Mouse (Mus musculus) frontal cortex, adult (tissue): ENCODE measurements around the gene Map1lc3b.
A peak's percentile ranks its signal among the peaks of the same experiment; 100 is the strongest.

Experiments
- ATAC-seq: cut with Nextera tagmentation; 2 replicates; pipeline ENCODE4 v1.9.2; 2017; ENCODE audit warnings: mild to moderate bottlenecking, moderate library complexity, mixed read lengths; ENCODE audit not compliant: low TSS enrichment

Gene Map1lc3b

DNA sequence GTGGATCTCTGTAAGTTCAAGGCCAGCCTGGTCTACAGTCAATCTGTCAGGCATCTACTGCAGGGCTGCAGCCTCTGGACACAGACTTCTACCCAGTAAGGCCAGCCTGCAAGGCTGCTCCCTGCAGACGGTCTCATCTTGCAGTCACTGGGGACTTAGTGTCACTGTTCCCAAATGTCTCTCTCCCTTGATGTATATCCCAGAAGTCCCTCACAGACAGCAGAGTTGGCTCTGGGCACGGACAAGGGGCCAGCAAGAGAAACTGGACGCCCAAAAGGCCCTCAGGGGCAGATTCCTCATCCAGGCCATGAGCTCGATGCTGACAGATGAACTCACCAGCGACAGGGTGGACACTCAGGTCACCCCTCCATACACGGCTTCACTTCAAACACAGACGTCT is 18.0 kb upstream of the Map1lc3b start:
- ATAC-seq: no peak

DNA sequence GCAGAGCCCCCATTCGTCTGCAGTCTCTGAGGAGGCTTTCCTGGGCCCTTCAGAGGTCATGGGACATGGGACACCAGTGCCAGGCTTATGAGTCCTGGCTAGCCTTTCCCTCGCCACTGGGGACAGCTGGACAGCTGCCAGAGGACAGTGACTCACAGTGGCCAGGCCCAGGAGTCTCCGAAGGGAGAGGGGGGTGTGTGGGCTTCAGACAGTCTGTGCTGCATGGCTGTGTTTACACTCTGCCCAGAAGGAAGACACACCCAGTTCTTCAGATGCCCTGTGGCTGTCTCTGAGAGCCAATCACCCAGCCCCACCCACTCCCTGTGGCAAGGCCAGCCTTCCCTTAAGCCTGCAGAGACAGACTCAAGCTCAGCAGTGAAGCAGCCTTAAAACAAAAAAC is 16.9 kb upstream of the Map1lc3b start:
- no peak for ATAC-seq

DNA sequence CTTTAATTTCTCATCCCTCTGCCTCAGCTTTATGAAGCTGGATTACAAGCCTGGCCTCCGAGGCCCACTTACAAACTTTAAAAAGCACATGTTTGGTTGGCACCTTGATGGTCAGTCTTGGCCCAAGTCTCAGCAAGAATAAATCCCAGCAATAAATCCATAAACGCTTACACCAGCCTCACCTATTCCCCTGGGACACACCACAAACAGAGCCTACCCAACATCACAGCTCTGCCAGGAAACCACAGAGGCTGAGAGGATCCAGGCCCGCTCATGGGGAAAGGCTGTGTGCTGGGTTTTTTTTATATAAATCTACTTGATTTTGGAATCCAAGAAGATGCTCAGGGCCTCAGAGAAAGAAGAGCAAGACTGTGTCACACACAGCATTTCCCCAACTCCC is 14.5 kb upstream of the Map1lc3b start:
- no peak for ATAC-seq

DNA sequence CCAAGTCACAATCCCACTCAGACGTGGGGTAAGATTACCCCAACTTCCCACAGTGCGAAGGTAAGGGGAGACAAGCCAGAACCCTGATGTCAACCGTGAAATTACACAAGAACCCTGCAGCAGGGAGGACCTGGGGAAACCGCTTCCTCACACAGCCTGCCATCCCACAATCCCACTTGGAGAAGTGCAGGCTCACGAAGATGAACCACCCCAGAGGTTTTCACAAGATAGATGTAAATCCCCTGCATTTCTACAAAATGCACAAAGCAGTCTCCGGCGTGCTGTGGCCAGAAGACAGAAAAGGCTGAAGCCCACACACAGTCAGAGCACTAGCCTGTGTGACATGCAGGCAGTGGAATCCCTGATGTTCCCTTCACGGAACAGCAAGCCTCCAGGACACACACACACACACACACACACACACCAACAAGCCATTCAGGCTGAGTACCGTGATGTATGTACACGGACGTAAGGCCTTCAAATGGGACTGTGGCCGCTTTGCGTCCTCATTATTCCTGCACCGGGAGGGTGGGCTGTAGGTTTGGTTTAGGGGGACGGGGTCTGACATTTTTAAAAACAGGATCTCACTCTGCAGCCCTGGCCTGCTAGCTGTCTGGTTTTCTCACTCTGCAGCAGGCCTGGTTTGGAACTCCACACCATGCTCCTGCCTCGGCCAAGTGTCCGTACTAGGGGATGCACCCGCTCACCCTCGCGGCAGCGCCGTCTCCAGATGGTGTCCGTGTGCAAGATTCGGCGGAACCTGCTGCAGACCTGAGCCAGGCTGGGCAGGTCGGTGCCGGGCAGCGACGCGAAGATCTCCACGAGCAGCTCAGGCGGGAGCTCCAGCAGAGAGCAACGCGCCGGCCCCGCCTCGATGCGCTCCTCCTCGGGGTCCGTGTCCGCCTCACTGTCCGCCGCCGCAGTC is 12.1 kb upstream of the Map1lc3b start:
- peak; percentile 24; the same call in 1 of the 2 replicates for ATAC-seq

DNA sequence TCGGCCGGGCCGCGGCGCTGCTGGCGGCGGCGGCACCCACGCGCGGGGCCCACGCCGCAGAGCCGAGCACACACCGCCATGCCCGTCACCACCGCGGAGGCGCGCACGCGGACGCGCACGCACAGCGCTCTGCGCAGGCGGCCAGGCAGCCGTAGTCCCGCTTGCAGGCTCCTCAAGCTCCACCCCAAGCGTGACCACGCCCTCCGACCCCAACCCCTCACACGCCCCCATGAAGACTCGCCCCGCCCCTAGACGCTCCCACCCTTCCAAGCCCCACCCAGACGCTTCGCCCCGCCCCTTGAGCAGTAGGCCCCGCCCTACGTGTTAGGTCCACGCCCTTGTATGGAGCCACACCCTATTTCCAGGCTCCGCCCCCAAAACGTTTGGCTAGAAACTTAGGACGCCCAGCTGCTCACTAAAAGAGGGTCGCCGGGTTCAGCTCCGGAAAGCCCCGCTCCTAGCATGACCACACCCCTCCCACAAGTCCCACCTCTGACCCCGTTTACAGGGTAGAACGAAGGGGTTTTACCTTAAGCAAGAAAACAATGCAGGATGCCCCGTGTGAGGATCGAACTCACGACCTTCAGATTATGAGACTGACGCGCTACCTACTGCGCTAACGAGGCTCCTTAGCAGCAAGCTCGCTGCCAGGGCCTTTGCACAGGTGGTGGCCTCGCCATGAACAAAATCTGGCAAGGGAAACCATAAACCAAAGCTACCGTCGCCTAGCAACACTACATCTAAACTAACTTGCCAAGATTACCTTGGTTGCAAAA is 11.3 kb upstream of the Map1lc3b start, which contains the start of gene Fbxo31:
Gene Fbxo31 (minus strand): TSS at position 131 of the 776 bp plus-strand sequence.
- peak; percentile 78 for ATAC-seq

DNA sequence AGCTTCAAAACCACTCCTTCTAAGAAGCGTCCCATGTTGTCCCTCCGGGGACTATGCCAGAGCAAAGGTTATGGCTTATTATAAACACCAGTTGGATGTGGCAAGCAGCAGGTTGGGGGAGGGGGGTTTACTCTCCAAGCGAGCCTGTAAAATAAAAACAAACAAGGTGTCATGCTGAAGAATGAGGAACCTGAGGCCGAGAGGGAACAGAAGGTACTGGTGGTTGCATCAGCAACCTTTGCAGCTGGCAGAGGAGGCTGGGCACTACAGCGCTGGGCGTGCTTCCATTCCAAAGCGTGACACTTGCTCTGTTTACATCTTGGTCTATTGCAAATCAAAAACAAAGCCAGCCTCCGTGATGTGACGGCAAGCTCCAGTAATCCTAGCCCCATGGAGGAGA is 9.7 kb upstream of the Map1lc3b start:
- ATAC-seq: no peak

DNA sequence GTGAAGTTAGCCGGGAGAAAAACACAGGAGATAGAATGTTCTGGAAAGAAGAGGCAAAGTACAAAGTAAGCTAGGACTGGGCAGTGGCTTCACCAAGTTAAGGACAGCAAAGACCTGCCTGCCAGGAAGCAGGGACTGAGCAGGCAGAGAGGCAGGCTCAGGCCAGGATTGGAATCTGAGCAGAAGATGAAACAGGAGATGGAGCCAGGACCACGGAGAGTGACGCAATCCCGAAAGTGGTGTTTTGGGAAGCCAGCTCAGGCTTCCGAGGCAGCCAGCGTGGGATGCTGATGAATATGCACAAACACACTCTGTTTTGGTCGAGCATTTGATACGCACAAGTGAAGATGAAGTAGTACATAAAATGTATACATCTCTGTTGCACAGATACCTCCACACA is 6.5 kb upstream of the Map1lc3b start:
- peak; percentile 55 for ATAC-seq

DNA sequence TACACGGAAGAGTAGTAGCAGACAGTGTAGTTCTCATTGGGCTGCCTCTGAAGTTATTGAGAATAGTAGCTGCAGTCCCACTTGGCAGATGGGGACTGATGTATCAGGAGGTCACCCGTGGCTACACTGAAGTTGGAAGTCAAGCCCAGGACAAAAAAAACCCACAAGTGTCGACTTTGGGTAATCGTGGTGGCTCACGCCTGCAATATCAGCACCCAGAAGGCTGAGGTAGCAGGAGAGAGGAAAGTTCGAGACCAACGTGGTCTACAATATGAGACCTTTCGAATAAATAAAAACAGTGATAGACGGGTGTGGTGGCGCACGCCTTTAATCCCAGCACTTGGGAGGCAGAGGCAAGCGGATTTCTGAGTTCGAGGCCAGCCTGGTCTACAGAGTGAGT is 5.4 kb upstream of the Map1lc3b start:
- no peak for ATAC-seq

DNA sequence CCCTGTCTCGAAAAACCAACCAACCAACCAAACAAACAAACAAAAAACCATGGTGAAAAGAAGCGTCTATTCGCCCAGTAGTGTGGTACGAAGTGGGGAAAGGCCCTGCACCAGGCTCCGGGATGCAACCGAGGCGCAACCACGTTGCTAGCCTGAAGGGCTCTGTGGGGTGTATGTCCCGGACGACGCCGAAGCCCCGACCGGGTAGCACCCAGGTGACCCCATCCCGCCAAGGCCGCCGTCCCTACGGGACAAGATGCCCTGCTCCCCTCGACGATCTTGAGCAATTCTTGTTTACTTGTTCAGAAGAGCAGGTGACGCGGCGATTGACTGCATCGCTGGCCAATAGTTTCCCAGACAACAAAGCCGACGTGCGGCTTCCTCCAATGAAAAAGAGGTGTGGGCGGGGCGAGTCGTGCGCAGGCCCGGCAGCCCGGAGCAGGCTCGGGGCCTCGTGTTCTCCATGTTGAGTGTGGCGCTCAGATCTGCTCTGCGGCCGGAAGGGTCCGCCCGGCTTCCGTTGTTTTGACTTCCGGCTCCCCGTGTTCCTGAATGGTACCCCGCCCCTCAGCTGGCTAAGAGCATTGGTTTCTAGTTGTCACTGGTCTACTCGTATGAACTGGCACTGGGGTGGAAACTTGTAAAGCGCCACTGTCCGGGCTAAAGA is 4.9 kb upstream of the Map1lc3b start:
- ATAC-seq: peak; percentile 90

DNA sequence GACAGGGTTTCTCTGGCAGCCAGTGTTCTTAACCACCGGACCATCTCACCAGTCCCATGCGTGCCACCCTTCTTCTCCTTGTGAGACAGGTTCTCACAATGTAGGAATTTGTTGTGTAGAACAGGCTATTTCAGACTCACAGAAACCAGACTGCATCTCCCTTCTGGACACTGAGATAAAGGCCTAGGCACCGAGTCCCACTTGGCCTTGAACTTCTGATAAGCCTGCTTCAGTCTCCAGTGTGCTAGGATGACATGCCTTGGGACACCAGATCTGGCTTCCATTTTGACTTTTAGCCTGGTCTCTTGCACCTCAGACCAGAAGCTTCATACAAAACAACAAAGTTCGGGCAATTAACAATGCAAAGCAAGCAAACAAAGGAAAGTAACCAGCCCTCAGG is 1.4 kb upstream of the Map1lc3b start:
- no peak for ATAC-seq

DNA sequence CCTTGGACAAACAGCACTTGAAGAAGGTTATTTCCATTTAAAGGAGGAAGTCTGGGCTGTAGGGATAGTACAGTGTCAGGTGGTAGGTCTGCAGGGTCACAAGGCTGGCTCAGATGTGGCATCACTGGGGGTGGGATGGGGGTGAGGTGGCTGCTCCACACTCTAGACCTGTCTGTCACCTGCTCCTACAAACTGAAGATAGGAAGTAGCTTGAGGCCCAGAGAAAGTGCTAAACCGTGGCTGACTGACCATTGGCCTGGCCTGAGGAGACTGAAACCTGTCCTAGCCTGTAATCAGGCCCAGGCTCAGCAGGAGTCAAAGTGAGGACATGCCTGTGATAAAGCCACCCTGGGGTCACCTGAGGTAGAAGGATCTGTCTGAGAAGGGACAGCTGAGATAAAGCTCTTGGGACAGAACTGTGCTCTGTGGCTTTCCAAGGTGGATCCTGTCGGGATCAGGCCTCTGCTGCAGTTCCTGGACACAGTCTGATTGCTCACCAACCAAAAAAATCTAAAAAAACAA is 895 bp upstream of the Map1lc3b start:
- no peak for ATAC-seq

DNA sequence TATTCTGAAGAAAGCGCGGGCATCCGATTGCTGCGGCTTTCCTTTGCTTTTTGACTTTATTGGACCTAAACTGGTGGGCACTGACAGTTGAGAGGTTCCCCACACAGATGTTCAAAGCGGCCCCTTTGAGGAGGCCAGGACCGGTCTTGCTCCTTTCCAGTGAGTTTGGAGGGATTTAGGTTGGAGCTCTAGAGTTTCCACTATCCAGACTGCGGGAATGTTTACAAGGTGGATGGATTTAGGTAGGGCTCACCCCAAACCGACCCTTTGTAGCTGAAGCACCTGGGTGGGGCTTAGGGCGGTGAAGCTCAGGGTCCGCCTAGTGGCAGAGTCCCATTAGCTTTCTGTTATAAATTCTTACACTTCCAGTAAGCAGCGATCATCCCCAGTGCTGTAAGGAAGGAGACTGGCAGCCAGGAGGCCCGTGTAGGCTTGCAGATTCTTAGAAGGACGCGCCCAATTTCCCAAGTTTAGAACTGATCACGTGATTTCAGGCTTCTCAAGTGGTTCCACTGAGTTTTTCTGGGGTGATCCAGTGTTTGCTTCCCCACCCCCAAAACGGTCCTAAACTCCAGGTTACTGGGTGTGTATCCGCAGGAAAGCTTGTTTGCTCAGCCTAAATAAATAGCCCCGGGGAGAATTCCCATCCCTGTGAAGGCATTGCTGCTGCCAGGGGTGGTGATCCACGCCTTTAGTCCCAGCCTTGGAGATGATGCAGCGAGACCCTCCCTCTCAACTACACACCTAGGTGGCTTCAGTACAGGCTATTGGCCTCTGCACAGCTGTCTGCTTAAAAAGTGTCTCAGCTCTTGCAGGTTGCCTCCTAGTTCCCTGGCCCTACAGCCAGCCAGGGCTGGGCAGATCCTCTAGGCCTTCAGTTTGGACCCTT is 1.3 kb downstream of the Map1lc3b start:
- ATAC-seq: no peak

DNA sequence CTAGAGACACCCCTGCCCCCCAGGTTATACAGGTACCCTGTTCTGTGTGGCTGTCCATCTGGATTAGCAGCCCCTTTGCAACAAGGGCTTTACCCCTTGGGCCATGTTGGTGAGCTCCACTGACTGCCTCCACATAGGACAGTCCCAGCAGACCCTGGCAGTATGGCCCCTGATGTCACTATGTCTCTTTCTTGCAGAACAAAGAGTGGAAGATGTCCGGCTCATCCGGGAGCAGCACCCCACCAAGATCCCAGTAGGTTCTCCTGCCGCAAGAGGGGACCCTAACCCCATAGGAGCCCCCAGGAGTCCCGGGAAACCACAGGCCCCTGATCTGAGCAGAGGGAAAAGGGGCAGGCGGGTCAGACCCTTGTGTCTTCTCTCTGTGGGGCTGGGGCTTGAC is 3.1 kb downstream of the Map1lc3b start:
- ATAC-seq: no peak

DNA sequence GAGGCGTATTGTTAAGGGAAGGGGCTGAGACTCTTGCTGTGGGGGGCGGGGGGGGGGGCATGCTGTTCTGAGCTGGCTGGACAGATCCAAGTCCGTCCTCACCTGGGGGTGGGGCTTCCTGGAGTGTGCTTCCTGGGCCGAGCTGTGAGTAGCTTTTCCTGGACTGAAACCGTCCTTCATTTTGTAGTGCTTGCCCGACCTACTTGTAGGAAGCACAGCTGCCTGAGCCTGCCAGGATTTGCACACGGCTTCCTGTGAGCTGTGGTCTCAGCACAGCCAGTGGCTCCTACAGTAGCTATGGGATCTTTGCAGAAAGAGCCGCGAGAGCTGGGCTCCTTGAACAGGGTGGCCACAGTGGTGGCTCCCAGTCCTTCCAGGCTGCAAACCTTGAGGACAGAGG is 3.8 kb downstream of the Map1lc3b start:
- ATAC-seq: 0 out of 2 replicates have a peak, but pooled peaks have one; percentile 21

DNA sequence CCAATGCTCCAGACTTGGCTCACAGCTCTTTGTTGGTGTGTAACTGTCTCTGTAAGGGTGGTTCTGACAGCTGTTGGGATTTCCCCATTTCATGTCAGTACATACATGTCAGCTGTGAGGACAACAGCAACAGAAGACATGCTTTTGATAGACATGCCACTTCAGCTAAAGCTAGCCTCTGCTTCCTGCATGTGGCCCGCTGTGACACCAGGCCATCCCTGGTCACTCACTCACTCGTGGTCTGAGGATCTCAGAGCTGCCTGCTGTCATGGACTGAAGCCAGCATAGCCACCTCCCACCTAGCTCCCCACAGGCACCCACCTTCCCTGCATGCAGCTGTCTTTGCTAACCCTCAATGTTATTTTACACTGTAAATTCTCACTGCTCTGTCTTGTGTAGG is 7.3 kb downstream of the Map1lc3b start:
- ATAC-seq: 0 out of 2 replicates have a peak, but pooled peaks have one; percentile 31

DNA sequence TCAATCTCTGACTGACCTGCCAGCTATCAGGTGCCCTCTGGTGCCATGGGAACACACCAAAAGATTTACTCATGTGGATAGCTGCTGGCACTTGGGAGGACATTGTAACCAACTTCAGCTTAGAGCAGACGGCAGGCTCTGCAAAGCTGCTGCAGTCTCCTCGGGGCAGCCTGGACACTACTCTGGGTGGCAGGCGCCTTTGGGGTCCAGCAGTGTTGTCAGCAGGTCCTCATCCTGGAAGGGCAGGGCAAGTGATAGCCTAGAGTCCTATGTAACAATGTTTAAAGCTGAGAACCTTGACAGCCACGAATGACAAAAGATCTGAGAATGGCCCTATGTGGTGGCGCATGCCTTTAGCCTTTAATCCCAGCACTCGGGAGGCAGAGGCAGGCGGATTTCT is 8.0 kb downstream of the Map1lc3b start:
- no peak for ATAC-seq

DNA sequence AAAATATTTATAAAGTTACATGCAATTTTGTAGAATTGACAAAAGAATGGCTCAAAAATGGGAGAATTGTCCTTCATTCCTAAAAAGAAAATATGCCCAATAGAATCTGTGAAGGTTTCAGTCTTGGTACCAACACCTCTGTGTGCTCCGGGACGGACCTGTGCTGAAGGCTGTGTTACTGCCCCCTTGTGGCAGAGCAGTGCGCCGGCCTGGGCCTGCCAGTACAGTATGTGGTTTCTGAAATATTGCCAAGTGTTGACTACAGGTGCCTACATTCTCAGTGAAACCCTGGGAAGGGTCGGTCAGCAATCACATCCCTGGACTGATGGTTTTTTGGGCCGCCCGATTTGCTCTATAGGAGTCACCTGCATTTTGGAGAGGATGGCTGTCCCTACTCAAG is 8.7 kb downstream of the Map1lc3b start:
- peak; percentile 42 for ATAC-seq

DNA sequence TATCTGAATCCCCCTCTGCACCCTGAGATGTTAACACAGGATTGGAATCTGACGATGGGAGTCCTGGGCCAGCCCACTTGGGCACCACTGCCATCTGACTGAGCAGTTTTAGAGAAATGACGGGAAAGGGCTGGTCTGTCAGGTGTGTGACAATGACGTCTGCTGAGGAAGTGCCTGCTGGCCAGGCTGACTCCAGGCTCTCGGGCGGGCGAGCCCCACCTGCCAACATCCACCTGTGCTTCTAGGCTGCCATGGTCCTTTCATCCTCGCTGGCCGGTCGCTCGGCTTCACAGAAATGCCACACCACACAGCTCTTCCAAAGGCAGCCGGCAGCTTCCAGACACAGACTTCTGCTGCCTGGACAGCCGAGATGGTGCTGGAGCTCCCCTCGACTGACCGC is 9.7 kb downstream of the Map1lc3b start:
- no peak for ATAC-seq

DNA sequence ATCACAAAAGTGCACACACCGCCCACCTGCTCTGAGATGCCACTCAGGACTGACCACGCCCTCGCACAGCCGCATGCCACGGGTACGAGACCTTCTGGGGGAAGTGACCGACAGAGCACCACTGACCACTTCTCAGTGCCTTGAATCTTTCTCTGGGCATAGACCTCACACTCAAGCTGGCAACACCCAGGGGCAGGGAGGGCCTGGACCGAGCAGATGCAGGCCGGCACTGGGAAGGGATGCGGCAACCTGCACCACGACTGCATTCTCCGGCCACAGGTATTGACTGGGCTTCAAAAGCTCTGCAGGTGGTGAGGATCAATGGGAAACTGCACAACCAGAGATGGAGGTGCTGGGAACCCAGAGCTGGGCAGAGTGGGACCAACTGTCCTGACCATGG is 12.2 kb downstream of the Map1lc3b start:
- ATAC-seq: no peak

DNA sequence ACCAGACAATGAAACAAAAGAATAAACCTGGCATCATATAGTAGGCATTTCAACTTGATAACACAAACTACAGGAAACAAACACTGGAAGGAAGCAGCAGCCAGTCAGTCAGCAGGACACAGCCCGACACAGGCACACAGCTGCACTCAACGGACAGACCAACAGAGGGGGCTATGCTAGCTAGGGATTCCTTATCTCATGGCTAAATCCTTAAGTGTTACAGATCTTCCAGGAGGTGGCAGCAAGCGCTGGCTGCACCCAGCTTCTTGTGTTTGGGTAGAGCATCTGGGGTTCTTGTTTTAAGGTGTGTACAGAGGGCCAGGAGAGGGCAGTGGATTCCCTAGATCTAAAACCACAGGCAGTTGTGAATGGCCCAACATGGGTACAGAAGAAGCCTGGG is 12.7 kb downstream of the Map1lc3b start:
- peak; percentile 81 for ATAC-seq

DNA sequence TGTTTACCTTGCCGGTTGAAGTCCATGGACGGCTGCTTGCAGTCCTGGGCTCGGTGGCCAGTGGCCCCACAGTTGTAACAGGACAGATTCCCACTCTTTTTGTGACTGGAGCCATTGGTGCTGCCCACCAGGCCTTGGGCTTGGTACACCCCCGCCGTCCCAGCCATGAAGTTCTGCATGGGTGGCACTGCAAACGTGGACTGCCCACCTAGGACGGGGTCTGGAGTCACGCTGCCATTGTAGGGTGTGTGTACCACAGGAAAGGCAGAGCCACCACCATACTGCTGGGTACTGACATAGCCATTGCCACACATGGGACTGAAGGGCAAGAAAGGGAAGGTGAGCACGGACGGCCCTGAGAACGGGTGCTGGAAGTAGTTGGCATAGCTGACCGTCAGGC is 13.6 kb downstream of the Map1lc3b start:
- ATAC-seq: no peak
